Mouse (Mus musculus): ENCODE data around the gene Samd8. TPM values are rescaled to one million over a fixed set of nuclear protein-coding genes. Genes with fewer than 3 reads are reported as not detected.

Samd8 gene
- total RNA-seq, 1 experiment, result 31.4 TPM

DNA sequence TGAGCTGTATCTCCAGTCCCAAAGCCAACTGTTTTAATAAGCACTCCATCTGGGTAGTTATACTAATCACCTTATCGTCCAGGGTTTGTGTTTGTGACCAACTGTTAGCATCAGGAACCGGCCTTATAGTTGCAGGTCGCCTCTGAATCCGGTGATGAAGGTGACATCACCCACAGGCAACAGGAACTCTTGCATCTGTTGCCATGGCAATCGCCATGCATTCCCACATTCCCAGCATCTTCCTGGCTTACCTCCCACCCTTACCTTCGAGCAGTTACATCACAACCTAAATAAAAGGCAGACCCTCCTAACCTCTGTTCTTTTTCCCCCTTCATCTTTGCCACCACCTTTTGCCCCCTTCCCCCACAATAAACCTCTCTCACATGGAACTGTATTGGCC lies 14.3 kb downstream of the Samd8 start:
- Histone ChIP-seq H3K4me3 (ENCODE audit: insufficient read depth in 1 of 2, low read depth in 1 of 2, low read length in 2 of 2, poor library complexity in 1 of 2, severe bottlenecking in 1 of 2) (no peak overlapping the region), H3K4me1 (ENCODE audit: control insufficient read depth in 2 of 2, insufficient read depth in 2 of 2, low read length in 2 of 2, poor library complexity in 1 of 2) (no peaks in the 10 kb centered on the region), H3K9ac (ENCODE audit: insufficient read depth, low read depth, low read length, poor library complexity, severe bottlenecking) (no peak overlapping the region), H3K9me3 (ENCODE audit: control insufficient read depth, insufficient read depth, low read depth, low read length) (no peaks in the 10 kb centered on the region), H3K27ac (ENCODE audit: insufficient read depth, low read depth, low read length, poor library complexity, severe bottlenecking) (no peak overlapping the region), H3K36me3 (ENCODE audit: control insufficient read depth, insufficient read depth, low read length, poor library complexity, severe bottlenecking) (no peaks in the 10 kb centered on the region)
- no peak for TF ChIP-seq ZNF384 (IDR thresholded peaks at IDR 0.05; ENCODE audit: low read depth, low read length)
- no peak for TF ChIP-seq HCFC1 (IDR thresholded peaks at IDR 0.05; ENCODE audit: borderline replicate concordance, insufficient read depth, low read length)
- TF ChIP-seq ZC3H11A (IDR thresholded peaks at IDR 0.05; ENCODE audit: borderline replicate concordance, low read depth, low read length), result no peak
- TF ChIP-seq MAFK (IDR thresholded peaks at IDR 0.05; ENCODE audit: insufficient read depth, low read depth, low read length), result no peak
- no peak for TF ChIP-seq CHD2 (IDR thresholded peaks at IDR 0.05; ENCODE audit: low read depth, low read length)
- in situ Hi-C loops (cut with MboI; ENCODE audit: low sequenced_read_pairs in 2 of 2, unreplicated experiment in 2 of 2), result no loop called here
- DNase-seq (ENCODE audit: low read depth, low spot score), result no peak

- Histone ChIP-seq H3K36me3 (ENCODE audit: control insufficient read depth, insufficient read depth, low read length, poor library complexity, severe bottlenecking) (no peaks in the 10 kb centered on the region), H3K9me3 (ENCODE audit: control insufficient read depth, insufficient read depth, low read depth, low read length) (no peaks in the 10 kb centered on the region), H3K9ac (ENCODE audit: insufficient read depth, low read depth, low read length, poor library complexity, severe bottlenecking) (no peak overlapping the region), H3K27ac (ENCODE audit: insufficient read depth, low read depth, low read length, poor library complexity, severe bottlenecking) (no peak overlapping the region), H3K4me1 (ENCODE audit: control insufficient read depth in 2 of 2, insufficient read depth in 2 of 2, low read length in 2 of 2, poor library complexity in 1 of 2) (no peaks in the 10 kb centered on the region), H3K4me3 (ENCODE audit: insufficient read depth in 1 of 2, low read depth in 1 of 2, low read length in 2 of 2, poor library complexity in 1 of 2, severe bottlenecking in 1 of 2) (no peak overlapping the region)
- DNase-seq (ENCODE audit: low read depth, low spot score), result no peak
- TF ChIP-seq ZNF384 (IDR thresholded peaks at IDR 0.05; ENCODE audit: low read depth, low read length), result no peak
- no peak for TF ChIP-seq ZC3H11A (IDR thresholded peaks at IDR 0.05; ENCODE audit: borderline replicate concordance, low read depth, low read length)
- TF ChIP-seq HCFC1 (IDR thresholded peaks at IDR 0.05; ENCODE audit: borderline replicate concordance, insufficient read depth, low read length), result no peak
- no peak for TF ChIP-seq CHD2 (IDR thresholded peaks at IDR 0.05; ENCODE audit: low read depth, low read length)
- no peak for TF ChIP-seq MAFK (IDR thresholded peaks at IDR 0.05; ENCODE audit: insufficient read depth, low read depth, low read length)
- in situ Hi-C loops (cut with MboI; ENCODE audit: low sequenced_read_pairs in 2 of 2, unreplicated experiment in 2 of 2), result no loop called here
Measured at GRCm38 (mm10) chr14:21765754-21766397, 15.5 kb downstream of the Samd8 start.

DNA sequence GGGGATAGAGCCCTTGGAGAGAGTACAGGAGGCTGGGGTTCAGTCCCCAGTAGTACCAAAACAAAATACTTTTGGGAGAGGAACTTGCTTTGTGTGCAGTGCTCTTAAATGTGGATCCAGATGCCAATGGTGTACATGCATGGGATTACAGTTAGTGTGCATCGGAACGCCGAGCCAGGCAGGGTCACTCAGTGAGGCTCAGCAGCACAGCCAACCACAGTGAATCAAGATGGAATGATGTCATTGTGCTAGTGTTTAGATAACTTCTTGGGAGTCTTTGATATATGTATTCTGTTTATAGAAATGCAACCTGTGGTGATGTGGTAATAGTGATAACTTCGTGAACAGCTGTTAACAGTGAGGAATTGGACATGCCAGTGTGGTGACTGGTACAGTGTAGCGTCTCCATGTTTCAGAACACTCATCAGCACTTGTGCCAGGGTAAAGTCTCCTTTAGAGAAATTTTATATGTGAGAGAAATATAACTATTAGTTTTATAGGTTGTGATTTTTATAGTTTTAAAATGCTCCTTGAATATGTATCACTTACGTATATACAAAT lies 16.1 kb downstream of the Samd8 start:
- H3K36me3 ChIP-seq (ENCODE audit: control insufficient read depth, insufficient read depth, low read length, poor library complexity, severe bottlenecking), result no peaks in the 10 kb centered on the region
- in situ Hi-C loops (cut with MboI; ENCODE audit: low sequenced_read_pairs in 2 of 2, unreplicated experiment in 2 of 2), result no loop called here
- no peak overlapping the region for H3K4me3 ChIP-seq (ENCODE audit: insufficient read depth in 1 of 2, low read depth in 1 of 2, low read length in 2 of 2, poor library complexity in 1 of 2, severe bottlenecking in 1 of 2)
- 0 out of 4 replicates have a peak, but pooled peaks cover 0 to 3% of the 10 kb centered on the region in 2 experiments for H3K4me1 ChIP-seq (ENCODE audit: control insufficient read depth in 2 of 2, insufficient read depth in 2 of 2, low read length in 2 of 2, poor library complexity in 1 of 2)
- H3K27ac ChIP-seq (ENCODE audit: insufficient read depth, low read depth, low read length, poor library complexity, severe bottlenecking), result no peak overlapping the region
- no peaks in the 10 kb centered on the region for H3K9me3 ChIP-seq (ENCODE audit: control insufficient read depth, insufficient read depth, low read depth, low read length)
- TF ChIP-seq ZC3H11A (IDR thresholded peaks at IDR 0.05; ENCODE audit: borderline replicate concordance, low read depth, low read length) (no peak), HCFC1 (IDR thresholded peaks at IDR 0.05; ENCODE audit: borderline replicate concordance, insufficient read depth, low read length) (no peak), ZNF384 (IDR thresholded peaks at IDR 0.05; ENCODE audit: low read depth, low read length) (no peak), MAFK (IDR thresholded peaks at IDR 0.05; ENCODE audit: insufficient read depth, low read depth, low read length) (no peak), CHD2 (IDR thresholded peaks at IDR 0.05; ENCODE audit: low read depth, low read length) (no peak)
- DNase-seq (ENCODE audit: low read depth, low spot score), result no peak
- H3K9ac ChIP-seq (ENCODE audit: insufficient read depth, low read depth, low read length, poor library complexity, severe bottlenecking), result no peak overlapping the region

DNA sequence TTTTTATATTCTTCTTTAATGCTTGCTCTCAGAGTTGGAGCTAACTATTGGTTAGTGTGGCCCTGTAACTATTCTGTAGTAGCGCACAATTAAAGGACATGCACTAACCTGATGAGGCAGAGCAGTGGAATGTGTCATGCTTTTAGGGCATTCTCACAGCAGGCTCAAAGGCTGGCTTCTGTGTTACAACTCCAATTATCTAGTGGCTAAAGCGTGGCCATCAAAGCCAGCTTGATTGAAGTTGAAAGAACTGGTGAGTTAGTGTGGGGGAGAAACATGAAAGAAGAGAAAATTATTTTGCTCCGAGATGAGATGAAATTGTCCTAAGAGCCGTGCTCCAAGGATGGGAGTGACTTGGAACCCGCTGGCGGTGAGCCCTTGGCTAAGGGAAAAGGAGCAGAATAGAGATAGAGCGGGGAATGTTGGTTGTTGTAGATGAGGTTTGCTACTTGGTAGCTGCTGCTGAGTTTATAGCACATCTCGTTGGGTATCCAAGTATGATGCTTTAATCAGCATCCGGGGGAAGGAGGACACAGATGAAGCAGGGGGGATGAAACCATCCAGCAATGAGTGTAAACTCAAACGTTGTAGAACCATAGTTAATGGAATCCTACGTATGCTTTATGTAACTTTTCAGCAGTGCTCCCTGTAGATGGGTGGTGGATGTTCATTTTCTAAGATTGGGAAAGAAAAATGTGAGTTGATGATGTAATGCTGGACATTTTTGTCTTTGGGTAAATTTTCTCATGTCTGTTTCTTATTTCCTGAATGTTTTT lies 22.4 kb downstream of the Samd8 start:
- 0 out of 4 replicates have a peak, but pooled peaks cover 0 to 3% of the 10 kb centered on the region in 2 experiments for H3K4me1 ChIP-seq (ENCODE audit: control insufficient read depth in 2 of 2, insufficient read depth in 2 of 2, low read length in 2 of 2, poor library complexity in 1 of 2)
- in situ Hi-C loops (cut with MboI; ENCODE audit: low sequenced_read_pairs in 2 of 2, unreplicated experiment in 2 of 2), result no loop called here
- no peak for DNase-seq (ENCODE audit: low read depth, low spot score)

More for the DNA sequence above, 22.4 kb downstream of the Samd8 start:
- H3K36me3 ChIP-seq (ENCODE audit: control insufficient read depth, insufficient read depth, low read length, poor library complexity, severe bottlenecking), result peaks cover 2% of the 10 kb centered on the region; the same call in 1 of the 2 replicates
- TF ChIP-seq HCFC1 (IDR thresholded peaks at IDR 0.05; ENCODE audit: borderline replicate concordance, insufficient read depth, low read length), result no peak
- no peak for TF ChIP-seq ZC3H11A (IDR thresholded peaks at IDR 0.05; ENCODE audit: borderline replicate concordance, low read depth, low read length)
- no peak for TF ChIP-seq CHD2 (IDR thresholded peaks at IDR 0.05; ENCODE audit: low read depth, low read length)
- TF ChIP-seq MAFK (IDR thresholded peaks at IDR 0.05; ENCODE audit: insufficient read depth, low read depth, low read length), result no peak
- no peak for TF ChIP-seq ZNF384 (IDR thresholded peaks at IDR 0.05; ENCODE audit: low read depth, low read length)
- no peak overlapping the region for H3K9ac ChIP-seq (ENCODE audit: insufficient read depth, low read depth, low read length, poor library complexity, severe bottlenecking)
- no peaks in the 10 kb centered on the region for H3K9me3 ChIP-seq (ENCODE audit: control insufficient read depth, insufficient read depth, low read depth, low read length)
- H3K27ac ChIP-seq (ENCODE audit: insufficient read depth, low read depth, low read length, poor library complexity, severe bottlenecking), result no peak overlapping the region
- no peak overlapping the region for H3K4me3 ChIP-seq (ENCODE audit: insufficient read depth in 1 of 2, low read depth in 1 of 2, low read length in 2 of 2, poor library complexity in 1 of 2, severe bottlenecking in 1 of 2)

Measured in ES-E14 (cell line).